Mouse (Mus musculus) brain, embryonic 14.5 days (tissue): ENCODE measurements around the gene Clec1a.

ENCODE experiments used
- CTCF ChIP-seq: fragments of 200-500 bp; IDR thresholded peaks from 2 replicates; pipeline ENCODE4 v1.5.1; 2012; ENCODE audit warnings: inconsistent platforms, mild to moderate bottlenecking, moderate library complexity, borderline replicate concordance; ENCODE audit not compliant: insufficient read depth, insufficient read length; ENCODE audit errors: extremely low read depth
- POLR2A ChIP-seq: fragments of 200-500 bp; IDR thresholded peaks from 2 replicates; pipeline ENCODE4 v1.6.1; 2012; ENCODE audit warnings: mild to moderate bottlenecking, inconsistent platforms, borderline replicate concordance; ENCODE audit not compliant: poor library complexity, insufficient read depth, insufficient read length, severe bottlenecking; ENCODE audit errors: extremely low read depth

DNA sequence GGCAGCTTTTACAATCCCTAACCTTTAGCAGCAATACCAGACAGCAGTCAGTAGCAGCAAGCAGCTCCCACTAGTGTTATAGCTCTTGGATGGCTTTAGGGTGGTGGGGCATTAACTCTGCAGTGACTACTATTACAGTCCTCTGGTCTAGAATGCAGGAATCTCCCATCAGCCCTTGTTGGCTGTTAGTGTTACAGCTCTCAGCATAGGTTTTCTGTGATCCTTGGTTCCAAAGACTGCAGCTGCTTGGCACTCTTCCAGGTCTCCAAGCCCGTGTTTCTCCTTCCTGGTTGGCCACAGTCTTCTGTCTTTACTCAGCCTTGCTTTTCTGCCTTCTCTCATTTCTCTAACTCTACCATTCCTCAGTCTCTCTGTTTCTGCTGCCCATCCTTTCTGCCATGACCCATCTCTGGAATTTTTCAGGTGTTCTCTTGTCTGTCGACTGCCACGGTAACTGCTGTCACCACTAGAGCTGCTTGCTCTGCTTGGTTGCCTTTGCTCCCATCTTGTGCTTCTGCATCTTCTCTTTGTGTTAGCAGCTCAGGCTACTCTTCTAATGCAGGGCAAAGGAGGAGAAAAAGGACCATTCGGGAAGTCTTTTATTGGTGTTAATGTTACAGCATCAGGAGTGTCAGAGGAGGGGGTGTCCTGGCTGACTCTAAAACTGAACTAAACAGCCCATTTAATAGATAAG is 28.6 kb downstream of the Clec1a start:
- TF ChIP-seq CTCF (no peak), POLR2A (no peak)
